Comparison of ENCODE assay signal across 27 mouse cellular contexts in genomic region chr10:39776927-39777326, GRCm38 (mm10). TPM values are rescaled to one million over a fixed set of nuclear protein-coding genes. Genes with fewer than 3 reads are reported as not detected.
DNase-seq lines count a peak whose midpoint lies in the region; ATAC-seq and TF ChIP-seq lines count a peak whose summit lies in the region.
"Had no signal": no experiment of that assay in that cellular context is flagged by ENCODE, and none has a peak within 500 bp of the region (broad histone marks: within the 10 kb centered on the region; RNA-seq: fewer than 3 reads in every experiment).

No protein-coding gene starts in this region.

- H3K79me2 ChIP-seq in heart, adult 2 months (replicated peaks; ENCODE audit: control insufficient read depth, insufficient read depth, low read length) = 0 out of 2 replicates have a peak, but pooled peaks cover 1% of the 10 kb centered on the region
- 0 out of 2 replicates have a peak, but pooled peaks cover 3% of the 10 kb centered on the region for H3K79me2 ChIP-seq in CH12.LX (replicated peaks; ENCODE audit: control insufficient read depth, extremely low read depth, insufficient read depth, poor library complexity, severe bottlenecking)

- no peaks in the 10 kb centered on the region for H3K9me3 ChIP-seq in lung, embryonic 14.5 days (ENCODE audit: low read depth, low read length)
- no peaks in the 10 kb centered on the region for H3K9me3 ChIP-seq in CH12.LX (replicated peaks; ENCODE audit: low read length)
- H3K9me3 ChIP-seq in stomach, postnatal 0 days (ENCODE audit: control insufficient read depth, low read length) = no peaks in the 10 kb centered on the region
- no peaks in the 10 kb centered on the region for H3K9me3 ChIP-seq in hindbrain, postnatal 0 days (ENCODE audit: low read length)
- H3K9me3 ChIP-seq: forebrain, embryonic 10.5 days; hindbrain, embryonic 10.5 days; limb, embryonic 13.5 days; liver, embryonic 12.5 days; neural tube, embryonic 12.5 days had no signal

- H3K27me3 ChIP-seq in heart, adult 2 months (ENCODE audit: control insufficient read depth, insufficient read depth, low read length) = no peaks in the 10 kb centered on the region
- H3K27me3 ChIP-seq in lung, embryonic 14.5 days (ENCODE audit: insufficient read depth, low read length) = no peaks in the 10 kb centered on the region
- no peaks in the 10 kb centered on the region for H3K27me3 ChIP-seq in CH12.LX (replicated peaks)
- H3K27me3 ChIP-seq in stomach, postnatal 0 days (ENCODE audit: control insufficient read depth, insufficient read depth, low read length) = no peaks in the 10 kb centered on the region
- no peaks in the 10 kb centered on the region for H3K27me3 ChIP-seq in hindbrain, postnatal 0 days (ENCODE audit: insufficient read depth, low read length)
- H3K27me3 ChIP-seq: limb, embryonic 13.5 days; liver, embryonic 12.5 days; neural tube, embryonic 12.5 days had no signal

- H3K9ac ChIP-seq in heart, adult 2 months (ENCODE audit: low read depth, low read length) = no peak overlapping the region
- no peak overlapping the region for H3K9ac ChIP-seq in lung, embryonic 14.5 days
- H3K9ac ChIP-seq in CH12.LX (ENCODE audit: insufficient read depth, low read depth) = no peak overlapping the region
- no peak overlapping the region for H3K9ac ChIP-seq in stomach, postnatal 0 days (ENCODE audit: low read length)
- no peak overlapping the region for H3K9ac ChIP-seq in hindbrain, postnatal 0 days (replicated peaks; ENCODE audit: low read length)
- H3K9ac ChIP-seq: forebrain, postnatal 0 days; limb, embryonic 13.5 days; liver, embryonic 12.5 days; neural tube, embryonic 12.5 days had no signal

- H3K4me2 ChIP-seq in lung, embryonic 14.5 days = no peak overlapping the region
- no peak overlapping the region for H3K4me2 ChIP-seq in CH12.LX (ENCODE audit: insufficient read depth, low read depth, poor library complexity, severe bottlenecking)
- H3K4me2 ChIP-seq in stomach, postnatal 0 days (replicated peaks; ENCODE audit: low read depth) = no peak overlapping the region
- H3K4me2 ChIP-seq in hindbrain, postnatal 0 days (ENCODE audit: low read depth, low read length) = no peak overlapping the region
- H3K4me2 ChIP-seq: heart, embryonic 11.5 days; limb, embryonic 13.5 days; liver, embryonic 12.5 days; neural tube, embryonic 12.5 days had no signal

- no peak for DNase-seq in heart, adult 2 months
- DNase-seq in heart, adult 11 months = no peak
- no peak for DNase-seq in lung, embryonic 14.5 days
- no peak for DNase-seq in lung, postnatal 10 days
- peak; percentile 3 for DNase-seq in CH12.LX (ENCODE audit: extremely low read depth)
- no peak for DNase-seq in stomach, postnatal 0 days (ENCODE audit: low spot score)
- DNase-seq in hindbrain, postnatal 0 days (ENCODE audit: low spot score) = no peak
- DNase-seq in MN1 (ENCODE audit: low spot score) = no peak
- DNase-seq: adrenal gland, postnatal 10 days; cerebellum, adult 18-20 months; cerebellum, postnatal 14 days; forebrain, postnatal 0 days; heart, postnatal 10 days; kidney, adult 18-20 months; kidney, postnatal 10 days; lung, adult 2 months; lung, postnatal 36 days; midbrain, embryonic 14.5 days; retina, postnatal 1 day; right cerebral cortex, postnatal 25 days had no signal

- H3K36me3 ChIP-seq in heart, adult 2 months (ENCODE audit: control insufficient read depth, insufficient read depth, low read length) = no peaks in the 10 kb centered on the region
- H3K36me3 ChIP-seq in lung, embryonic 14.5 days (ENCODE audit: insufficient read depth) = no peaks in the 10 kb centered on the region
- peaks cover 0 to 2% of the 10 kb centered on the region in 2 experiments for H3K36me3 ChIP-seq in CH12.LX (replicated peaks in 1 of 2; ENCODE audit: control insufficient read depth in 1 of 2, insufficient read depth in 1 of 2, low read length in 1 of 2)
- no peaks in the 10 kb centered on the region for H3K36me3 ChIP-seq in stomach, postnatal 0 days (ENCODE audit: control insufficient read depth, insufficient read depth, low read length)
- no peaks in the 10 kb centered on the region for H3K36me3 ChIP-seq in hindbrain, postnatal 0 days (ENCODE audit: insufficient read depth, low read length)
- H3K36me3 ChIP-seq: hindbrain, embryonic 10.5 days; limb, embryonic 13.5 days; liver, embryonic 12.5 days; neural tube, embryonic 12.5 days had no signal

- TF ChIP-seq POLR2A in heart, adult 2 months (IDR thresholded peaks at IDR 0.05; ENCODE audit: insufficient read depth, low read depth, low read length) = no peak
- TF ChIP-seq POLR2A in CH12.LX (IDR thresholded peaks at IDR 0.05; ENCODE audit: low read depth, low read length) = no peak

- ATAC-seq in lung, embryonic 14.5 days (ENCODE audit: insufficient read depth) = no peak
- no peak for ATAC-seq in stomach, postnatal 0 days (ENCODE audit: low FRiP score, low TSS enrichment)
- no peak for ATAC-seq in hindbrain, postnatal 0 days
- ATAC-seq: forebrain, postnatal 0 days; hindbrain, embryonic 16.5 days; liver, embryonic 12.5 days had no signal

- 92% methylated on average over 3 of the region's 3 CpGs for WGBS in heart, adult 2 months
- 86% methylated on average over 3 of the region's 3 CpGs for WGBS in lung, embryonic 14.5 days
- WGBS in stomach, postnatal 0 days = 86% methylated on average over 3 of the region's 3 CpGs
- WGBS in hindbrain, postnatal 0 days = 93% methylated on average over 3 of the region's 3 CpGs

- no peak overlapping the region for H3K4me3 ChIP-seq in heart, adult 2 months
- no peak overlapping the region for H3K4me3 ChIP-seq in lung, embryonic 14.5 days (ENCODE audit: low read depth, low read length)
- H3K4me3 ChIP-seq in CH12.LX (replicated peaks in 1 of 3; ENCODE audit: low read depth in 2 of 3, low read length in 2 of 3, poor library complexity in 1 of 3) = no peak overlapping the region
- no peak overlapping the region for H3K4me3 ChIP-seq in stomach, postnatal 0 days (ENCODE audit: low read depth, low read length)
- no peak overlapping the region for H3K4me3 ChIP-seq in hindbrain, postnatal 0 days (ENCODE audit: low read length)
- H3K4me3 ChIP-seq: forebrain, embryonic 10.5 days; hindbrain, embryonic 10.5 days; limb, embryonic 13.5 days; liver, embryonic 12.5 days; neural tube, embryonic 12.5 days had no signal

- TF ChIP-seq EP300 in heart, adult 2 months (IDR thresholded peaks at IDR 0.05; ENCODE audit: insufficient read depth, low read depth, low read length) = no peak
- no peak for TF ChIP-seq EP300 in CH12.LX (IDR thresholded peaks at IDR 0.05; ENCODE audit: low read length)
- TF ChIP-seq EP300 in stomach, postnatal 0 days (optimal IDR thresholded peaks at IDR 0.05) = no peak

- TF ChIP-seq CTCF in heart, adult 2 months (IDR thresholded peaks at IDR 0.05) = peak; percentile 42
- TF ChIP-seq CTCF in lung, embryonic 14.5 days (IDR thresholded peaks at IDR 0.05; ENCODE audit: low read depth) = 0 out of 2 replicates have a peak, but pooled peaks have one; percentile 2
- peak in 1 of 2 experiments; percentile 29; a peak in 2 of 4 replicates for TF ChIP-seq CTCF in CH12.LX (conservative IDR thresholded peaks at IDR 0.05 in 1 of 2, IDR thresholded peaks at IDR 0.05 in 1 of 2; ENCODE audit: low read depth in 2 of 2, low read length in 2 of 2)
- peak; percentile 37; the same call in 1 of the 2 replicates for TF ChIP-seq CTCF in stomach, postnatal 0 days (IDR thresholded peaks at IDR 0.05; ENCODE audit: low read depth)
- no peak for TF ChIP-seq CTCF in hindbrain, postnatal 0 days (IDR thresholded peaks at IDR 0.05; ENCODE audit: low read depth)

- in situ Hi-C loops in CH12.LX (cut with MboI; ENCODE audit: low pct_ligation_motif_present, low pct_unique_long_range_greater_than_20kb, low sequenced_read_pairs) = no loop called here

- H3K4me1 ChIP-seq in heart, adult 2 months (ENCODE audit: control insufficient read depth, insufficient read depth, low read length) = peaks cover 4% of the 10 kb centered on the region
- no peaks in the 10 kb centered on the region for H3K4me1 ChIP-seq in lung, embryonic 14.5 days (ENCODE audit: insufficient read depth)
- peaks cover 10 to 27% of the 10 kb centered on the region in 2 experiments for H3K4me1 ChIP-seq in CH12.LX (ENCODE audit: control insufficient read depth in 1 of 2, insufficient read depth in 2 of 2)
- H3K4me1 ChIP-seq in stomach, postnatal 0 days (replicated peaks; ENCODE audit: control insufficient read depth, insufficient read depth) = no peaks in the 10 kb centered on the region
- H3K4me1 ChIP-seq in hindbrain, postnatal 0 days (ENCODE audit: insufficient read depth, low read length) = no peaks in the 10 kb centered on the region; the same call in 1 of the 2 replicates

- dilution Hi-C loops in CH12.LX (cut with MboI; ENCODE audit: extremely low pct_ligation_motif_present, extremely low pct_unique_long_range_greater_than_20kb, low sequenced_read_pairs) = no loop called here

- no peak; the same call in 1 of the 2 replicates for TF ChIP-seq RAD21 in CH12.LX (IDR thresholded peaks at IDR 0.05; ENCODE audit: low read depth, low read length)

- intact Hi-C loops in heart, adult 2 months (cut with DNase I) = no loop called here

- no peak overlapping the region for H3K27ac ChIP-seq in heart, adult 2 months
- no peak overlapping the region for H3K27ac ChIP-seq in lung, embryonic 14.5 days (ENCODE audit: low read depth)
- no peak overlapping the region for H3K27ac ChIP-seq in CH12.LX (ENCODE audit: insufficient read depth, low read depth)
- no peak overlapping the region for H3K27ac ChIP-seq in stomach, postnatal 0 days (replicated peaks)
- no peak overlapping the region for H3K27ac ChIP-seq in hindbrain, postnatal 0 days
- H3K27ac ChIP-seq: forebrain, embryonic 10.5 days; hindbrain, embryonic 10.5 days; limb, embryonic 13.5 days; liver, embryonic 12.5 days; neural tube, embryonic 12.5 days had no signal

TF ChIP-seq in CH12.LX, 34 proteins besides CTCF, POLR2A, EP300 and RAD21:
- no peak for TF ChIP-seq POLR2AphosphoS2 (IDR thresholded peaks at IDR 0.05; ENCODE audit: low read depth, low read length)
- TF ChIP-seq MAFK (IDR thresholded peaks at IDR 0.05; ENCODE audit: insufficient replicate concordance, low read length) = no peak
- 0 out of 2 replicates have a peak, but pooled peaks have one; percentile 17 for TF ChIP-seq MYC (IDR thresholded peaks at IDR 0.05; ENCODE audit: low read depth, low read length)
- TF ChIP-seq ZNF384 (IDR thresholded peaks at IDR 0.05; ENCODE audit: low read depth, low read length) = peak; percentile 79
- TF ChIP-seq MXI1 (IDR thresholded peaks at IDR 0.05; ENCODE audit: low read depth, low read length) = no peak

RNA-seq across cellular contexts. Expression of gene Rev3l, which starts 45.0 kb away (rescaled TPM):
- 10 to 100 TPM in 1 of 2 experiments, 1 to 10 TPM in 1; 9.5 to 12.9 TPM for total RNA-seq in heart, adult 2 months (2021)
- 5.9 and 13.4 TPM in 2 replicates for polyA plus RNA-seq in heart, adult 2 months (2012; rRNA removed)
- 30.3 TPM in 2 replicates for polyA plus RNA-seq in lung, embryonic 14.5 days (2014; fragmentation: Nextera tagmentation; extraction: Ambion mirVana)
- 10.5 and 11.0 TPM in 2 replicates for total RNA-seq in CH12.LX (2012; rRNA removed)
- 18.0 and 19.9 TPM in 2 replicates for total RNA-seq in CH12.LX (2014; rRNA removed)
- 13.4 and 13.9 TPM in 2 replicates for polyA plus RNA-seq in CH12.LX (2012; ENCODE audit: insufficient read length, low read depth)
- polyA plus RNA-seq in stomach, postnatal 0 days (2015; fragmentation: Nextera tagmentation; extraction: Ambion mirVana) = 10.0 TPM in 2 replicates
- total RNA-seq in hindbrain, postnatal 0 days (2014; rRNA removed) = 89.5 and 105 TPM in 2 replicates
- polyA plus RNA-seq in hindbrain, postnatal 0 days (2015; fragmentation: Nextera tagmentation; extraction: Ambion mirVana) = 22.3 and 23.3 TPM in 2 replicates
